Mouse (Mus musculus): ENCODE results near the gene Lamc1.
"Not testable (repeated sequence)": the region's sequence is repeated elsewhere in the genome, so short reads cannot be mapped to it uniquely, and the experiment has no call there.

The Lamc1 gene

GRCm38 (mm10) chr1:153332444-153333295 lies at the start of gene Lamc1:
Gene Lamc1, minus strand, starts transcription at chr1:153332786.
- DNase-seq: peak; percentile 80 to 88

GRCm38 (mm10) chr1:153380746-153381282 lies 48.2 kb upstream of the Lamc1 start:
- peak; percentile 11 to 14 for DNase-seq

- no peak for DNase-seq
These were observed 47.2 kb upstream of the Lamc1 start for GRCm38 (mm10) chr1:153379832-153380231.

- DNase-seq: no peak
These were observed 46.0 kb upstream of the Lamc1 start for GRCm38 (mm10) chr1:153378587-153378986.

GRCm38 (mm10) chr1:153376446-153376845 lies 43.9 kb upstream of the Lamc1 start:
- no peak for DNase-seq

GRCm38 (mm10) chr1:153374136-153374535 lies 41.5 kb upstream of the Lamc1 start:
- DNase-seq: no peak

- no peak for DNase-seq
These were observed 39.3 kb upstream of the Lamc1 start for GRCm38 (mm10) chr1:153371846-153372245.

GRCm38 (mm10) chr1:153369011-153369410 lies 36.4 kb upstream of the Lamc1 start:
- no peak for DNase-seq

- DNase-seq: no peak
These were observed 34.5 kb upstream of the Lamc1 start for GRCm38 (mm10) chr1:153367048-153367447.

GRCm38 (mm10) chr1:153361926-153362325 lies 29.3 kb upstream of the Lamc1 start:
- no peak for DNase-seq

GRCm38 (mm10) chr1:153360556-153360955 lies 28.0 kb upstream of the Lamc1 start:
- DNase-seq: no peak

- no peak for DNase-seq
These were observed 24.6 kb upstream of the Lamc1 start for GRCm38 (mm10) chr1:153357218-153357617.

- DNase-seq: no peak
These were observed 21.9 kb upstream of the Lamc1 start for GRCm38 (mm10) chr1:153354466-153354865.

- no peak for DNase-seq
These were observed 21.3 kb upstream of the Lamc1 start for GRCm38 (mm10) chr1:153353736-153354430.

GRCm38 (mm10) chr1:153351034-153351433 lies 18.4 kb upstream of the Lamc1 start:
- DNase-seq: no peak

- DNase-seq: no peak
These were observed 15.1 kb upstream of the Lamc1 start for GRCm38 (mm10) chr1:153347726-153348125.

GRCm38 (mm10) chr1:153347040-153347439 lies 14.5 kb upstream of the Lamc1 start:
- no peak for DNase-seq

- peak; percentile 52 to 55 for DNase-seq
These were observed 13.2 kb upstream of the Lamc1 start for GRCm38 (mm10) chr1:153345699-153346291.

- no peak for DNase-seq
These were observed 12.4 kb upstream of the Lamc1 start for GRCm38 (mm10) chr1:153345002-153345401.

GRCm38 (mm10) chr1:153335451-153335850 lies 2.9 kb upstream of the Lamc1 start:
- not testable (repeated sequence) for DNase-seq

- peak; percentile 43 to 54 for DNase-seq
These were observed 923 bp upstream of the Lamc1 start for GRCm38 (mm10) chr1:153333296-153334121.

- DNase-seq: peak; percentile 74 to 78
These were observed 666 bp downstream of the Lamc1 start for GRCm38 (mm10) chr1:153331796-153332443.
